Mouse (Mus musculus): Measurements from ENCODE around the gene Sik2. TPM values are rescaled to one million over a fixed set of nuclear protein-coding genes. Genes with fewer than 3 reads are reported as not detected.

Gene Sik2
- total and polyA plus RNA-seq, 3 experiments: 1.9 to 8.2 (median 6.0) TPM

GRCm38 (mm10) chr9:51052180-51052579 lies 43.3 kb upstream of the Sik2 start (continued):
- no peak for TF ChIP-seq IRF4 (IDR thresholded peaks at IDR 0.05; ENCODE audit: low read depth, low read length)
- no peak for TF ChIP-seq CHD1 (IDR thresholded peaks at IDR 0.05; ENCODE audit: low read depth, low read length)
- TF ChIP-seq ELF1 (IDR thresholded peaks at IDR 0.05; ENCODE audit: low read depth, low read length): peak; percentile 56
- TF ChIP-seq RCOR1 (conservative IDR thresholded peaks at IDR 0.05; ENCODE audit: low read depth, low read length): no peak
- TF ChIP-seq TBP (conservative IDR thresholded peaks at IDR 0.05; ENCODE audit: low read depth, low read length): no peak
- TF ChIP-seq POLR2A (IDR thresholded peaks at IDR 0.05; ENCODE audit: low read depth, low read length): no peak
- TF ChIP-seq E2F4 (IDR thresholded peaks at IDR 0.05; ENCODE audit: insufficient replicate concordance, low read depth, low read length): no peak

- H3K4me2 ChIP-seq (ENCODE audit: insufficient read depth, low read depth, poor library complexity, severe bottlenecking): no peak overlapping the region
- H3K36me3 ChIP-seq (replicated peaks in 1 of 2; ENCODE audit: control insufficient read depth in 1 of 2, insufficient read depth in 1 of 2, low read length in 1 of 2): no peaks in the 10 kb centered on the region
- TF ChIP-seq CHD2 (IDR thresholded peaks at IDR 0.05; ENCODE audit: low read length) (no peak), CHD1 (IDR thresholded peaks at IDR 0.05; ENCODE audit: low read depth, low read length) (no peak)
- H3K27ac ChIP-seq (ENCODE audit: insufficient read depth, low read depth): no peak overlapping the region
- peaks cover 2 to 4% of the 10 kb centered on the region in 2 experiments; a peak in 1 of 4 replicates for H3K4me1 ChIP-seq (ENCODE audit: control insufficient read depth in 1 of 2, insufficient read depth in 2 of 2)
- H3K79me2 ChIP-seq (replicated peaks; ENCODE audit: control insufficient read depth, extremely low read depth, insufficient read depth, poor library complexity, severe bottlenecking): no peaks in the 10 kb centered on the region
- H3K4me3 ChIP-seq (replicated peaks in 1 of 3; ENCODE audit: low read depth in 2 of 3, low read length in 2 of 3, poor library complexity in 1 of 3): no peak overlapping the region
- in situ Hi-C loops (cut with MboI; ENCODE audit: low pct_ligation_motif_present, low pct_unique_long_range_greater_than_20kb, low sequenced_read_pairs): no loop called here
- dilution Hi-C loops (cut with MboI; ENCODE audit: extremely low pct_ligation_motif_present, extremely low pct_unique_long_range_greater_than_20kb, low sequenced_read_pairs): no loop called here
- no peaks in the 10 kb centered on the region for H3K27me3 ChIP-seq (replicated peaks)
- no peak overlapping the region for H3K9ac ChIP-seq (ENCODE audit: insufficient read depth, low read depth)
- no peaks in the 10 kb centered on the region for H3K9me3 ChIP-seq (replicated peaks; ENCODE audit: low read length)
- DNase-seq (ENCODE audit: extremely low read depth): no peak
These were observed 33.3 kb upstream of the Sik2 start for GRCm38 (mm10) chr9:51042136-51042535.

GRCm38 (mm10) chr9:51041491-51041980 lies 32.7 kb upstream of the Sik2 start:
- in situ Hi-C loops (cut with MboI; ENCODE audit: low pct_ligation_motif_present, low pct_unique_long_range_greater_than_20kb, low sequenced_read_pairs) (no loop called here), dilution Hi-C loops (cut with MboI; ENCODE audit: extremely low pct_ligation_motif_present, extremely low pct_unique_long_range_greater_than_20kb, low sequenced_read_pairs) (no loop called here)
- H3K9ac ChIP-seq (ENCODE audit: insufficient read depth, low read depth): no peak overlapping the region
- H3K36me3 ChIP-seq (replicated peaks in 1 of 2; ENCODE audit: control insufficient read depth in 1 of 2, insufficient read depth in 1 of 2, low read length in 1 of 2): no peaks in the 10 kb centered on the region
- no peak overlapping the region for H3K27ac ChIP-seq (ENCODE audit: insufficient read depth, low read depth)
- H3K27me3 ChIP-seq (replicated peaks): no peaks in the 10 kb centered on the region
- no peak for DNase-seq (ENCODE audit: extremely low read depth)
- no peaks in the 10 kb centered on the region for H3K79me2 ChIP-seq (replicated peaks; ENCODE audit: control insufficient read depth, extremely low read depth, insufficient read depth, poor library complexity, severe bottlenecking)
- no peak for TF ChIP-seq MAX (IDR thresholded peaks at IDR 0.05; ENCODE audit: low read length)
- TF ChIP-seq MXI1 (IDR thresholded peaks at IDR 0.05; ENCODE audit: low read depth, low read length): no peak
- no peak for TF ChIP-seq USF1 (IDR thresholded peaks at IDR 0.05; ENCODE audit: low read depth, low read length)
- no peak for TF ChIP-seq JUND (conservative IDR thresholded peaks at IDR 0.05; ENCODE audit: low read depth, low read length)
- no peak for TF ChIP-seq USF2 (conservative IDR thresholded peaks at IDR 0.05; ENCODE audit: low read depth, low read length)
- peak; percentile 25; the same call in 1 of the 2 replicates for TF ChIP-seq ZNF384 (IDR thresholded peaks at IDR 0.05; ENCODE audit: low read depth, low read length)
- H3K4me1 ChIP-seq (ENCODE audit: control insufficient read depth in 1 of 2, insufficient read depth in 2 of 2): peaks cover 2 to 4% of the 10 kb centered on the region in 2 experiments; a peak in 1 of 4 replicates
- no peaks in the 10 kb centered on the region for H3K9me3 ChIP-seq (replicated peaks; ENCODE audit: low read length)
- H3K4me3 ChIP-seq (replicated peaks in 1 of 3; ENCODE audit: low read depth in 2 of 3, low read length in 2 of 3, poor library complexity in 1 of 3): no peak overlapping the region
- no peak overlapping the region for H3K4me2 ChIP-seq (ENCODE audit: insufficient read depth, low read depth, poor library complexity, severe bottlenecking)
